Mouse (Mus musculus): ENCODE measurements around the gene Armh4. TPM values are rescaled to one million over a fixed set of nuclear protein-coding genes. Genes with fewer than 3 reads are reported as not detected.

The Armh4 gene
- polyA plus RNA-seq (2015; fragmentation: Nextera tagmentation; extraction: Ambion mirVana), result 20.6 and 21.1 TPM in 2 replicates

DNA sequence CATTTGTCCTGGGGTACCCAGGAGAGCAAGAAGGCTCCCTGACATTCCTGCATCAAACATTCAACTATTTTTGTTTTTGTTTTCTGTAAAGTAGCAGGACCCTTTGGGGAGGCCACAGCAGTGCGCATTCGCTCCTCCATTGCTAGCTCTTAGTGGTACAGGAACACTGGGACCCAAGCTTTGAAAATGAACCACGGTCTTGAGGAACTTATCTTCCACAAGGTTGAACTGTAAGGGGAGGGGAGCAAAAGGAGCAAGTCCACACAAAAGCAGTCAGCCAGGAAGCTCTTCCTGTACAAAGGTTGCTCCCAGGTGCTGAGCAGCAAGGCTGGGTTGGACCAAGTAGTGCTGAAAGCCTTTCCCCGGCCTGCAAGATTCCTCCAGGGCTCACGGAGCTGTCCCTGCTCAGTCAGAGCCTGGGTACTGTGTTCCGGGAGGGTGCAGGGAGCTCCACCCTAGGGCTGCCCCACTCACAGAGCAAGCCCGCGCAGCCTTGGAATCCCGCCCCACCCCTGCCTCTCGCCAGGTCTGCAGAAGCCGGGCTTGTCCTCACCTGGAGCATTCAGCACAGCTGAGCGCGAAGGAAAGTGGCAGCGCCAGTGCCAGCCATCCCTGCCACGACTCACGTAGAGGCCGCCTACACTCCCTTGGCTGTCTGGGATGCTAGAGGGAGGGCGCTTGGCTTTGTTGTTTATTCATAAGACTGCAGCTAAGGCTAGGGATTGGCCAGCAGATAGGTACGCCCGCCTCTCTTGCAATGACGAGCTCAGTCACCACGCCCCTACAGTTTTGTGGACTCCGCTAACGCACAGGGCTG is at the start of gene Armh4:
Armh4 (minus strand) TSS at position 669 of the 817 bp plus-strand sequence.

Other genes starting within 250 kb of the Armh4 start
- not detected in 2 replicates for gene Olfr722, start 118.6 kb upstream of the Armh4 start, polyA plus RNA-seq (2015; fragmentation: Nextera tagmentation; extraction: Ambion mirVana)
- not detected in 2 replicates for gene Olfr723, start 148.4 kb upstream of the Armh4 start, polyA plus RNA-seq (2015; fragmentation: Nextera tagmentation; extraction: Ambion mirVana)
- not detected in 2 replicates for gene Olfr724, start 179.9 kb upstream of the Armh4 start, polyA plus RNA-seq (2015; fragmentation: Nextera tagmentation; extraction: Ambion mirVana)